Mouse (Mus musculus) forebrain, postnatal 0 days (tissue): ENCODE results near the gene Prpsap1. TPM values are rescaled to one million over a fixed set of nuclear protein-coding genes. Genes with fewer than 3 reads are reported as not detected.

Experiments used
- ATAC-seq: fragments of 200-750 bp; cut with Nextera tagmentation; 2 replicates; pipeline ENCODE4 v1.8.0; 2017; ENCODE audit warnings: mild to moderate bottlenecking, moderate library complexity
- DNase-seq: peaks from one replicate; pipeline ENCODE4 v3.0.0-alpha.2; 2015
- H3K27ac ChIP-seq: fragments of 300-500 bp; sonication (generic); 2 replicates; pipeline ENCODE4 v1.5.1; 2014; ENCODE audit warnings: low read depth, mild to moderate bottlenecking, antibody characterized with exemption, low read length, moderate library complexity, mixed read lengths
- H3K27me3 ChIP-seq: fragments of 300-500 bp; sonication (generic); 2 replicates; pipeline ENCODE4 v1.6.1; 2014; ENCODE audit warnings: mild to moderate bottlenecking, low read length, mixed read lengths; ENCODE audit not compliant: insufficient read depth
- H3K36me3 ChIP-seq: fragments of 300-500 bp; sonication (generic); 2 replicates; pipeline ENCODE4 v1.6.1; 2014; ENCODE audit warnings: mild to moderate bottlenecking, moderate library complexity; ENCODE audit not compliant: insufficient read depth
- H3K4me1 ChIP-seq: fragments of 300-500 bp; sonication (generic); 2 replicates; pipeline ENCODE4 v1.6.1; 2014; ENCODE audit warnings: antibody characterized with exemption; ENCODE audit not compliant: insufficient read depth
- H3K4me2 ChIP-seq: fragments of 300-500 bp; sonication (generic); 2 replicates; pipeline ENCODE4 v1.6.1; 2014; ENCODE audit warnings: low read depth, mild to moderate bottlenecking, moderate library complexity
- H3K4me3 ChIP-seq: fragments of 300-500 bp; sonication (generic); 2 replicates; pipeline ENCODE4 v1.5.1; 2014; ENCODE audit warnings: low read depth, low read length, mixed read lengths
- H3K9ac ChIP-seq: fragments of 300-500 bp; sonication (generic); 2 replicates; pipeline ENCODE4 v1.6.1; 2014; ENCODE audit warnings: mild to moderate bottlenecking
- H3K9me3 ChIP-seq: fragments of 300-500 bp; sonication (generic); 2 replicates; pipeline ENCODE4 v1.6.1; 2016; ENCODE audit warnings: low read length
- CTCF ChIP-seq: sonication (generic); IDR thresholded peaks from 2 replicates; pipeline ENCODE4 v1.5.1; 2016; ENCODE audit warnings: antibody characterized with exemption, control low read depth, low read depth
- WGBS: fragments of 180-500 bp; shearing (Covaris S2); extraction: QIAGEN DNeasy Blood & Tissue Kit; methylation state at CpG from one replicate; pipeline ENCODE4 v1.1.7; 2014; 5-methylcytosine and 5-hydroxymethylcytosine counted together
- polyA plus RNA-seq: library from polyadenylated mRNA; unstranded; fragments of >200 nt; fragmentation: Nextera tagmentation; extraction: Ambion mirVana; gene quantifications from 2 replicates; pipeline ENCODE4 v1.2.1, GENCODE M21; 2015
- total RNA-seq: library from RNA; depleted of rRNA; stranded (reverse); fragments of >200 nt; gene quantifications from 2 replicates; pipeline ENCODE4 v1.2.3, GENCODE M21; 2014

Prpsap1 gene
- total and polyA plus RNA-seq, 2 experiments from 2014 or later = 96.0 to 158 TPM

GRCm38 (mm10) chr11:116533341-116534153, 39.5 kb upstream of the Prpsap1 start:
- Histone ChIP-seq H3K4me1 (peaks cover 15% of the 10 kb centered on the region), H3K4me2 (peak overlapping the region; percentile 93), H3K9me3 (no peaks in the 10 kb centered on the region), H3K27ac (no peak overlapping the region), H3K9ac (peak overlapping the region; percentile 35; the same call in 1 of the 2 replicates), H3K36me3 (peaks cover 15% of the 10 kb centered on the region; the same call in 1 of the 2 replicates), H3K27me3 (peaks cover 40% of the 10 kb centered on the region), H3K4me3 (peak overlapping the region; percentile 45)
- ATAC-seq (peak; percentile 32; the same call in 1 of the 2 replicates), DNase-seq (no peak)
- 2% methylated on average over 63 of the region's 63 CpGs for WGBS
- TF ChIP-seq CTCF = no peak

DNA sequence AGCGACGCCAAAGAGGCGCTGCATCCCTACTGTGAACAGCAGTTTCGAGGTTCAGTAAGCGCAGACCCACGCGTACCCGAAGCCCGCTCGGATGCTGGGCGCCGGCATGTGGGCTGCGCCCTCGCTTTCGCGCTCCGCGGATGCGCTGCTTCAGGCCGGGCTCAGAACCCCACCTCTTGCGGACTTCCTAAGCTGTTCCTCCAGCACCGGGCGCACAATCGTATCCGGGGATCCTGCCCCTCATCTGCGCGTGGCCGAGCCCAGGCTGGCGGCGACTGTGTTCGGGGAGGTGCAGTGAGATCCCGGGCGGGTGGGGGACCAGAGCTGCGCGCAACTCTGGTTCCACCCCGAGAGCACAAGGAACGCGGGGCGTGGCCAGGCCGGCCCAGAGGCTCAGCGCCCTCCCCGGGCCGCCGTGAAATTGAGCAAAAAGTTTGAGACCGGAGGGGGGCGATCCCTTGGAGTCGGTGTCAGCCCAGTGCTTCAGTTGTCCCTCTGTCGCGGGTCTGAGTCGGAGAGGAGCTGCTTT, 38.9 kb upstream of the Prpsap1 start:
- peaks cover 10% of the 10 kb centered on the region; the same call in 1 of the 2 replicates for H3K36me3 ChIP-seq
- peaks cover 15% of the 10 kb centered on the region for H3K4me1 ChIP-seq
- peak overlapping the region; percentile 93 for H3K4me2 ChIP-seq
- H3K4me3 ChIP-seq = peak overlapping the region; percentile 45
- WGBS = 1% methylated on average over 50 of the region's 50 CpGs
- ATAC-seq = 0 out of 2 replicates have a peak, but pooled peaks have one; percentile 19
- no peak; the same call in 1 of the 2 replicates for TF ChIP-seq CTCF
- H3K9me3 ChIP-seq = no peaks in the 10 kb centered on the region
- no peak for DNase-seq
- peaks cover 40% of the 10 kb centered on the region for H3K27me3 ChIP-seq
- H3K9ac ChIP-seq = peak overlapping the region; percentile 35; the same call in 1 of the 2 replicates
- H3K27ac ChIP-seq = no peak overlapping the region

DNA sequence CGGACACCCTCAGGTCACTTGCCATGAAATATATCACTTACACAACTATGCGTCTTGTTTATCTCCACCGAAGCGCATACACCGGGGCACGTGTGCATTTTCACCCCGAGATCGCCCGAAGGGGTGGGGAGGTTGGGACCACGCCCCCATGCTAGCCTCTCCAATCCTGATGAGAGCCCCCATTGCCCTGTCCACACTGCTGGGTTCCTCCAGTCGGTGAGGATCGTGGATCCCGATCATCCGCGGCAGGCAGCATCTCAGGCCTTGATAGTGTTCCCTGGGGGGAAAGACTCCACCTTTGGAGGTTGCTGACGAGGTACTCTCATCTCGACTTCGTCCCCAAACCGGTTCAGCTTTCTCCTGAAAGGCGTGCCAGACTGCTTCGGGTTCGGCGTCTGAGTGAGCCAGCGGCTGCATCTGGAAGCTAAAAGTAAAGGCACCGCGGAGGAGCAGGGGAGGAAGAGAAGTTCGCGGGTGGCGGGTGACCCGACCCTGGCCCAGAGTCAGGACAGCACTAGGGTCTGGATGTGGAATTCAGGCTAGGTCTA, 38.3 kb upstream of the Prpsap1 start:
- DNase-seq = no peak
- 1% methylated on average over 30 of the region's 30 CpGs for WGBS

DNA sequence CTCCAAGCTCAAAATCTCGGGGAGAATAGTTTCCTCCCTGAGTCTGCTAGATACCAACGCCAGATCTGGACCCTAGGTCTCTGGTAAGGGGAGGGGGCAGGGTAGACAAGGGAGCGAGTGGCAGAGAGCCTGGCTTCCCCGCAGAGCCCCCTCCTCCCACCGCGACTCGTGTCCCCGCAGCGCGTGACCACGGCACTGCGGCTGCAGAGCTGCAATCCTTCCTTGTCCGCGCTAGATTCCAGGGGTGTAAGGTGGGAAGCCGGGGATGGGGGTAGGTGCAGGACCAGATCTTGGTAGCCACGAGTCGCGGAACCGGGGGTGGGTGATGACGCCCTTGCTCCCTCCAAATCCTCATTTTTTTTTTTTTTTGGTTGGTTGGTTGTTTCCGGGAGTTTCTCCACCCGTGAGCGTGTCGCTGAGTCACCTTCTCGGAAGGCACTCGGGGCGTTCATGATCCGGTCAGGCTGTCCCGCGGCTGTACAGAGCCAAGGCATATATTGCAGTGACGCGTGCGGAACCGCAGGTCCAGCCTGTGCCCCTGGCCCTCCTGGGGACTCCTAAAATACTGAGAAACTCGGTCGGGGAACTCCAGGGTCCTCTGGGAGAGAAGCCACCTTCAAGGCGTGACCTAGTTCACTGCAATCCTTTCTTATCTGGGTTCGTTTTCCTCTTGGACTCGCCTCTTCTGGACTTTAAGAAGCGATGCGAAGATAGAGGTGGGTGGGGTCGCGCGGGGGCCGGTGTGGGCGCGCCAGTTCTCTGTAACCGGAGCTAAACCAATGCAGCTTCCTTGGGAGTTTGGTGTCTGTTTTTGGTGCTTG, 37.6 kb upstream of the Prpsap1 start:
- peak; percentile 21 for DNase-seq
- Histone ChIP-seq H3K4me1 (peaks cover 15% of the 10 kb centered on the region), H3K9ac (no peak overlapping the region), H3K4me2 (peak overlapping the region; percentile 93), H3K36me3 (peaks cover 5% of the 10 kb centered on the region; the same call in 1 of the 2 replicates), H3K9me3 (no peaks in the 10 kb centered on the region), H3K27ac (no peak overlapping the region), H3K4me3 (peak overlapping the region; percentile 45), H3K27me3 (peaks cover 40% of the 10 kb centered on the region)
- no peak for ATAC-seq
- no peak for TF ChIP-seq CTCF
- WGBS = 4% methylated on average over 48 of the region's 48 CpGs

More for the DNA sequence above, 38.3 kb upstream of the Prpsap1 start:
- Histone ChIP-seq H3K9me3 (no peaks in the 10 kb centered on the region), H3K27me3 (peaks cover 40% of the 10 kb centered on the region), H3K27ac (no peak overlapping the region), H3K36me3 (peaks cover 9% of the 10 kb centered on the region; the same call in 1 of the 2 replicates), H3K9ac (0 out of 2 replicates have a peak overlapping the region, but pooled peaks have one; percentile 35), H3K4me2 (peak overlapping the region; percentile 93), H3K4me3 (peak overlapping the region; percentile 45), H3K4me1 (peaks cover 15% of the 10 kb centered on the region)
- no peak for ATAC-seq
- TF ChIP-seq CTCF = no peak

DNA sequence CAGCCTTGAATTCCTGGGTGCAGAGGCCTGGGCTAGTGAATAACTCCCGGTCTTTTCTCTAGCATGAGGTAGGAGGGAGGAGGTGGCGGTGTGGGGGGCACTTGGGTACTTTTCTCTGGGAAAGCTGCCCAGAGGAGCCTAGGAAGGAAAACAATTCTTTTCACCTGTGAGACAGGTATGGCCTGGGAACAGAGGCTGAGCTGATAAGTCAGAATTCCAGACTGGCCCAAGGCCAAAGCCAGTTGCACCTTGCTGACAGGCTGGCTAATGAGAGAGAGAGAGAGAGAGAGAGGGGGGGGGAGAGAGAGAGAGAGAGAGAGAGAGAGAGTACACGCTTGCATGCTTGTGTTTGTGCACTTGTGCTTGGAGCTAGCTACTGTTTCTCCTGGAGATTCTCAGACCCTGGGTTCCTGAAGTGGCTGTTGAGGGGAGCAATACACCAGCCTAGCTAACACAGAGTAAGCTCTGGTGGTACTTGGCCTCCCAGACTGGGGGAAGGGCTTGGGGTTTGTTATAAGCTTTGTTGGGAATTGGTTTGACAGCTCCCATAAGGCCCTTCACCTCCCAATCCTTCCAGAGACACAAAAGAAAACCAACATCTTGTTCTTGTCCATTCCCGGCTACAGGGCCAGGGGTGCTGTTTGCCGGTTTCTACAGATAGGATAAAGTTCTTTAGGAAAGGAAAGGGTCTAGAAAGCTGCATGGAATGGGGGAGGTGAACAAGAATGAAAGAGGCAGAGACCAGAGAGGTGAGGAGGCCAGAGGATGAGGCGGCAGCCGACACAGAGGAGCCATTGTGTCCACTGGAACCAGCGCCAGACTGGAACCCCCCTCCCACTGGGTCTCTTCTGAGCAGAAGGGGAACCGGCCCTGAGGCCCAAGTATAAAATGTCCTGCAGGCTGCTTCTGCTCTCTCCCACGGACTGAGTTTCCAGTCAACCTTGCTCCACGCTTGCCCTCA, 36.5 kb upstream of the Prpsap1 start, which contains the start of gene Sphk1:
Sphk1 (plus strand) TSS at position 739 of the 961 bp plus-strand sequence.
- Histone ChIP-seq H3K27me3 (peaks cover 40% of the 10 kb centered on the region), H3K9ac (no peak within 1 kb of the TSS), H3K27ac (no peak within 1 kb of the TSS), H3K4me1 (peaks cover 15% of the 10 kb centered on the region), H3K36me3 (peaks cover under 1% of the 10 kb centered on the region; the same call in 1 of the 2 replicates), H3K4me3 (peak within 1 kb of the TSS; percentile 45), H3K9me3 (no peaks in the 10 kb centered on the region), H3K4me2 (peak within 1 kb of the TSS; percentile 93)
- TF ChIP-seq CTCF = no peak
- ATAC-seq (no peak), DNase-seq (no peak)
- WGBS = 23% methylated on average over 11 of the region's 11 CpGs
